Mouse (Mus musculus): ENCODE measurements at regions not wholly inside any gene's neighbourhood (a gene's known extent, or its start where the extent isn't known, plus 50 kb on each side); places are given as distances from the start of the nearest gene placed in this dataset.

- no peak for TF ChIP-seq BHLHE40 (IDR thresholded peaks at IDR 0.05; ENCODE audit: low read depth, low read length)
- no peak for TF ChIP-seq POLR2A (IDR thresholded peaks at IDR 0.05; ENCODE audit: low read depth, low read length)
- TF ChIP-seq PAX5 (IDR thresholded peaks at IDR 0.05; ENCODE audit: low read length), result no peak
- TF ChIP-seq CTCF (conservative IDR thresholded peaks at IDR 0.05 in 1 of 2, IDR thresholded peaks at IDR 0.05 in 1 of 2; ENCODE audit: low read depth in 2 of 2, low read length in 2 of 2), result no peak
- TF ChIP-seq POLR2AphosphoS2 (IDR thresholded peaks at IDR 0.05; ENCODE audit: low read depth, low read length), result no peak
Measured at GRCm38 (mm10) chr1:76508821-76509220, 962.8 kb downstream of the Slc4a3 start.

Data from CH12.LX (cell line).